Mouse (Mus musculus): Measurements from ENCODE around the gene Thpo. TPM values are rescaled to one million over a fixed set of nuclear protein-coding genes. Genes with fewer than 3 reads are reported as not detected.

The Thpo gene
- polyA plus RNA-seq, 2 experiments = 0.78 to 3.8 TPM

DNA sequence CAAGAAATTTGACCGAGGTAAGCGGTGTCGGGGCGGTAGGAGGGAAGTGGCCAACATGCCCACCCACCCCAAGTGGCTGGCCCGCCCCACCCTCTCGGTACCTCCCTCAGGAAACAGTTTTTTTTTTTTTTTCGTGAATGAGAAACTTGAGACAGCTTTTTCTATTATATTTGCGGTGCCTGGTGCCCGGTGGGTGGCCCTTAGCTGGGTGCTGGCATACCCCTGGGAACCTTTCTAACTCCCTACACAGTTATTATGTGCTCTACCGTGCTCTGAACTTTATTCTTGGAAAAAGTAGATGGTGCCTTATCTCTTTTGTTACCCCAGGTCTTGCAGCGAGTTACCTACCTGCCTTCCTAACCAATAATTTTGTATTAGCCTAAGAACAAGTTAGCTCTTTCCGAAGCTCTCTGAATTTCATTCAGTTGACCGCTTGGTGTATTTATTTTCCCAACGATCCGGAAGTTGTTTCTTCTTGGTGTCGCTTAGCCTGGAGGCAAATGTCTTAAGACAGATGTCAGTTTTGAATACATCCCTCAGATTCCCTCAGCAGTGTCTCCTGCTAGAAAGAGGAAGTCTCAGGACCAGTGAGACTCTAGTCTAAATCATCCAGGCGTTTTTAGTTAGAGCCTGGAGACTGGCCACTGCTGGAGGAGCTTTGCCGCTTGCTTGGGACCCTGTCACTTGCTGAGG is 16.2 kb downstream of the Thpo start:
- H3K9ac ChIP-seq (ENCODE audit: low read depth, low read length, severe bottlenecking) = peak overlapping the region; percentile 72
- peaks cover 20% of the 10 kb centered on the region for H3K4me1 ChIP-seq (ENCODE audit: control insufficient read depth, insufficient read depth, low read length)
- H3K9me3 ChIP-seq (ENCODE audit: control insufficient read depth, low read length) = no peaks in the 10 kb centered on the region
- ATAC-seq (ENCODE audit: low FRiP score, low read depth) (peak; percentile 34), DNase-seq (ENCODE audit: low spot score) (no peak)
- TF ChIP-seq POLR2A (IDR thresholded peaks at IDR 0.05; ENCODE audit: borderline replicate concordance, extremely low read depth, insufficient read depth, insufficient read length) = no peak
- H3K27me3 ChIP-seq (ENCODE audit: control insufficient read depth, insufficient read depth, low read length) = no peaks in the 10 kb centered on the region
- peaks cover 33% of the 10 kb centered on the region for H3K36me3 ChIP-seq (ENCODE audit: control insufficient read depth, insufficient read depth, low read length)
- H3K4me2 ChIP-seq (replicated peaks; ENCODE audit: low read depth, low read length, severe bottlenecking) = peak overlapping the region; percentile 91
- peak overlapping the region; percentile 94 for H3K27ac ChIP-seq (replicated peaks; ENCODE audit: low read depth, low read length)
- peak overlapping the region; percentile 72 for H3K4me3 ChIP-seq (replicated peaks; ENCODE audit: low read length)
- WGBS = 2% methylated on average over 17 of the region's 18 CpGs

DNA sequence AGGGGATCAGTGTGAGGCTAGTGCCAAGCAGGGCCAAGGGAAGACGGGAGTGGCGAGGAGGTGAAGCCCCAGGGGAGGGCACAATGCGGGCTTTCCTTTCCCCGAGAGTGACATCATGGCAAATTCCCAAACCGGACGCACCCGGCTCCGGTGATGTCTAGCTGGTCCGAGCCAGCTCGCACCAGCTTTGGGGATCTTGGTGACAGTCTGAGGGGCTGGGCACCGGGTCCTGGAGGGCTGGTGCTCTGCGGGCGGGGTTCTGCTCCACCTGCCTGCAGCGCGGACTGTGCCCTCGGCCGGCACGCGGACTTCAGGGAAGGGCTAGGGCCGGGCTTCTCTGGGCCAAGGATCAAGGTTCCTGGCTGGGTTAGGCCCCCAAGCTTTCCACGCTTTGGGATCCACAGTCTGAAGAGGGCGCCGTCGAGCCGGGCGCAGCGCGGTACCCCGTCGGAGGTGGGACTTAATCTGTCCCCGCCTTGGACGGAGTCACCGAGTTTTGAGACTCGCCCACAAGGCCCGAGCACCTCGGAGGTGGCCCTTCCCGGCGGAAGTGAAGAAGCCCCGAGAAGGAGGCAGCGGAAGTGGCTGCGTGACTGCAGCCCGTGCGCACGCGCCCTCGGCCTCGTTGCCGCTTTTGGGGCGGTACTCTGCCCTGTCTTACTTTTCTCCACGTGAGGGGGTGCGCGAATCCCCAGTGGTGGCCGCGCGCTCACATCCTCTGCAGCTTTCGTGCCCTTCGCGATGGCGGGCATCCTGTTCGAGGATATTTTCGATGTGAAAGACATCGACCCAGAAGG is 16.9 kb downstream of the Thpo start, which contains the start of the genes Polr2h and Clcn2:
Gene Polr2h (plus strand): TSS at position 485 of the 797 bp plus-strand sequence.
Gene Clcn2 (minus strand): TSS at position 566 of the 797 bp plus-strand sequence.
- DNase-seq (ENCODE audit: low spot score) (peak; percentile 96), ATAC-seq (ENCODE audit: low FRiP score, low read depth) (peak; percentile 83)
- peak within 1 kb of the TSS; percentile 72 for H3K9ac ChIP-seq (ENCODE audit: low read depth, low read length, severe bottlenecking)
- TF ChIP-seq POLR2A (IDR thresholded peaks at IDR 0.05; ENCODE audit: borderline replicate concordance, extremely low read depth, insufficient read depth, insufficient read length) = peak; percentile 64; the same call in 1 of the 2 replicates
- under 1% methylated on average over 61 of the region's 62 CpGs for WGBS
- H3K9me3 ChIP-seq (ENCODE audit: control insufficient read depth, low read length) = no peaks in the 10 kb centered on the region
- peak within 1 kb of the TSS; percentile 91 for H3K4me2 ChIP-seq (replicated peaks; ENCODE audit: low read depth, low read length, severe bottlenecking)
- peak within 1 kb of the TSS; percentile 94 for H3K27ac ChIP-seq (replicated peaks; ENCODE audit: low read depth, low read length)
- no peaks in the 10 kb centered on the region for H3K27me3 ChIP-seq (ENCODE audit: control insufficient read depth, insufficient read depth, low read length)
- H3K4me3 ChIP-seq (replicated peaks; ENCODE audit: low read length) = peak within 1 kb of the TSS; percentile 72
- peaks cover 20% of the 10 kb centered on the region for H3K4me1 ChIP-seq (ENCODE audit: control insufficient read depth, insufficient read depth, low read length)
- H3K36me3 ChIP-seq (ENCODE audit: control insufficient read depth, insufficient read depth, low read length) = peaks cover 30% of the 10 kb centered on the region

DNA sequence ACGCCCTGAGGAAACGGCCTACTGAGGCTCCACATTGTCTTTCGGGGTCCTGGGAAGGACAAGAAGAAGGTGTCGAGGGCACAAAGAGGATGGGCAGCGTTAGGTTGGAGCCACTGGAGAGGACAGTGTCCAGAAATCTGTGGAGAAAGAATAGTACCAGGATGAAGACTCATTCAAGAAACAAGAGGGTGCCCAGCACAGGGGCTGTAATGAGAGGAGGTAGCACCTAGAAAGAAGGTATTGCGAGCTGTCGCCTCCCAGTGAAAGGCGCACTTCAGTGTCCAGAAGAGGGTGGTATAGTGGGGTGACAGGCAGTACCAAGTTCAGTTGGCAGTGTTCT is 17.5 kb downstream of the Thpo start:
- under 1% methylated on average over 8 of the region's 8 CpGs for WGBS
- peak overlapping the region; percentile 72 for H3K4me3 ChIP-seq (replicated peaks; ENCODE audit: low read length)
- peak overlapping the region; percentile 94 for H3K27ac ChIP-seq (replicated peaks; ENCODE audit: low read depth, low read length)
- peaks cover 30% of the 10 kb centered on the region for H3K36me3 ChIP-seq (ENCODE audit: control insufficient read depth, insufficient read depth, low read length)
- no peak for TF ChIP-seq POLR2A (IDR thresholded peaks at IDR 0.05; ENCODE audit: borderline replicate concordance, extremely low read depth, insufficient read depth, insufficient read length)
- peak overlapping the region; percentile 72 for H3K9ac ChIP-seq (ENCODE audit: low read depth, low read length, severe bottlenecking)
- no peak for ATAC-seq (ENCODE audit: low FRiP score, low read depth)
- DNase-seq (ENCODE audit: low spot score) = no peak
- H3K4me2 ChIP-seq (replicated peaks; ENCODE audit: low read depth, low read length, severe bottlenecking) = peak overlapping the region; percentile 91
- H3K4me1 ChIP-seq (ENCODE audit: control insufficient read depth, insufficient read depth, low read length) = peaks cover 20% of the 10 kb centered on the region
- H3K9me3 ChIP-seq (ENCODE audit: control insufficient read depth, low read length) = no peaks in the 10 kb centered on the region
- no peaks in the 10 kb centered on the region for H3K27me3 ChIP-seq (ENCODE audit: control insufficient read depth, insufficient read depth, low read length)

DNA sequence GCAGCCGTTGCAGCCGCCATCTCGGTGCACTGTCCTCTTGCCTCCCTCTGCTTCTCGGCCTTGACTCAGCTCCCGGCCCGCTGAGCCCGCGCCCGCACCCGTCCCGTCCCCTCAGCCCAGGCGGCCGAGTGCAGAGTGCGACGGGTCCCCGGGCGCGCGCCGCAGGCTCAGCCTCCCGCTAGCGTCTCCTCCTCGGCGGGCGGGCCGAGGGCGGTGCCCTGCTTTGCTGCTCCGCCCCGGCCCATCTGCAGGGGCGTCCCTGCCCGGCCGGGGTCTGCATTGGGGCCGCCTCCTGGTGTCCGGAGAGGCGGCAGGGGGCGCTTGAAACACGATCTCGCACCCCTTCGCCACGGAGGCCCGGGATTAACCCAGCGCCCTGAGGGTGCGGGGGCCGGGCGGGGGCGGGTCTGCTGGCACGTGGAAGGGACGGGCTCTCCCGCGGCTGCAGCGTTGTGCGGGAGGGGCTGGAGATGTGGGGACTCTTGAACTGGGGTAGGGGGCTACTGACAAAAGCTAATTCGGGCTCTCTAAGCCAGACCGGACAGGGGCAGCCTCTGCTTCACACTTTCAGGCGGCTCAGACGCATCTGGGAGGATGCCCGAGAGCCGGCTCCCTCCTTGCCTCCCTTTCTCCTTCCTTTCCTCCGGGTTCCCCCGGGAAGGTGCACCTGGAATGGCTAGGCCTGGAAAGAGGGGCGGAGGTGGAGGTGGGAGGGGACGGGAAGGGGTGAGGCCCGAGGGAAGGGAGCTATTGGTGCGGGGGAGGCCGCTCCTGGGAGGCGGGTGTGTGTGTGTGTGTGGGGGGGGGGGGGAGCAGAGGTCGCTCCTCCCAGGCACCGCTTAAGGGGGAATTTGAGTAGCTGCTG is 18.1 kb downstream of the Thpo start:
- DNase-seq (ENCODE audit: low spot score) (peak; percentile 85), ATAC-seq (ENCODE audit: low FRiP score, low read depth) (peak; percentile 84)
- peaks cover 20% of the 10 kb centered on the region for H3K4me1 ChIP-seq (ENCODE audit: control insufficient read depth, insufficient read depth, low read length)
- H3K27ac ChIP-seq (replicated peaks; ENCODE audit: low read depth, low read length) = peak overlapping the region; percentile 94
- WGBS = 0% methylated on average over 34 of the region's 68 CpGs
- no peaks in the 10 kb centered on the region for H3K27me3 ChIP-seq (ENCODE audit: control insufficient read depth, insufficient read depth, low read length)
- peak overlapping the region; percentile 72 for H3K9ac ChIP-seq (ENCODE audit: low read depth, low read length, severe bottlenecking)
- peak overlapping the region; percentile 91 for H3K4me2 ChIP-seq (replicated peaks; ENCODE audit: low read depth, low read length, severe bottlenecking)
- peaks cover 29% of the 10 kb centered on the region for H3K36me3 ChIP-seq (ENCODE audit: control insufficient read depth, insufficient read depth, low read length)
- H3K4me3 ChIP-seq (replicated peaks; ENCODE audit: low read length) = peak overlapping the region; percentile 72
- H3K9me3 ChIP-seq (ENCODE audit: control insufficient read depth, low read length) = no peaks in the 10 kb centered on the region
- TF ChIP-seq POLR2A (IDR thresholded peaks at IDR 0.05; ENCODE audit: borderline replicate concordance, extremely low read depth, insufficient read depth, insufficient read length) = peak; percentile 54; the same call in 1 of the 2 replicates

DNA sequence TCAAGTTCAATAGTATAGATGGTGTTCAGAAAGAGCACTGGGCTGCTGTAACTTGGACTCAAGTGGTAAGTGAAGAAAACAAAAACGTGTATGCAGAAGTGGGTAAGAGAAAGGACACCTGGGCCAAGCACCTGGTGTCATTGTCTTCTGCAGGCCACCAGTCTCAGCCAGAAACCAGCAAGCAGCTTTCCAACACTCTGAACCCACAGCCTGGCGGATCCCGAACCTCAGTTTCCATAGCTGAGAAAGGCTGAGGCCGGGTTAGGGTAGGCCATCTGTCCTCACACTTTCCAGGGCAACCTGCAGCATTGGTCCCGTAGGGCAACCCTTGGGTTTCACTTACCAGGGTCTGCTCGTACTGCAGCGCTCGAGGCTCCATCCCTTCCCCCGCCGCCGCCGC is 18.7 kb downstream of the Thpo start:
- peak overlapping the region; percentile 72 for H3K4me3 ChIP-seq (replicated peaks; ENCODE audit: low read length)
- H3K9ac ChIP-seq (ENCODE audit: low read depth, low read length, severe bottlenecking) = peak overlapping the region; percentile 72
- no peaks in the 10 kb centered on the region for H3K9me3 ChIP-seq (ENCODE audit: control insufficient read depth, low read length)
- TF ChIP-seq POLR2A (IDR thresholded peaks at IDR 0.05; ENCODE audit: borderline replicate concordance, extremely low read depth, insufficient read depth, insufficient read length) = no peak
- H3K4me1 ChIP-seq (ENCODE audit: control insufficient read depth, insufficient read depth, low read length) = peaks cover 20% of the 10 kb centered on the region
- H3K4me2 ChIP-seq (replicated peaks; ENCODE audit: low read depth, low read length, severe bottlenecking) = peak overlapping the region; percentile 91
- peaks cover 31% of the 10 kb centered on the region for H3K36me3 ChIP-seq (ENCODE audit: control insufficient read depth, insufficient read depth, low read length)
- H3K27me3 ChIP-seq (ENCODE audit: control insufficient read depth, insufficient read depth, low read length) = no peaks in the 10 kb centered on the region
- no peak for ATAC-seq (ENCODE audit: low FRiP score, low read depth)
- peak overlapping the region; percentile 94 for H3K27ac ChIP-seq (replicated peaks; ENCODE audit: low read depth, low read length)
- no peak for DNase-seq (ENCODE audit: low spot score)
- 3% methylated on average over 8 of the region's 12 CpGs for WGBS

Measured in limb, embryonic 14.5 days (tissue).